Mouse (Mus musculus) gastrocnemius, adult 8-10 months (tissue): ENCODE measurements around the gene Cyp17a1. TPM values are rescaled to one million over a fixed set of nuclear protein-coding genes. Genes with fewer than 3 reads are reported as not detected.

ENCODE experiments used
- DNase-seq, 2 experiments: peaks; one replicate each; pipeline ENCODE4 v3.0.0; 2022; ENCODE audit warnings: low spot score in 2 of 2
- total RNA-seq, 4 experiments: library from RNA; stranded (reverse); gene quantifications; 2 replicates each; pipeline ENCODE4 v1.2.4; 2022

Gene Cyp17a1
- total RNA-seq = not detected

- no peak for DNase-seq
Measured at GRCm38 (mm10) chr19:46672766-46673418, at the start of gene Cyp17a1. Cyp17a1 (minus strand) TSS chr19:46673172.

- DNase-seq = no peak
Measured at GRCm38 (mm10) chr19:46718150-46718549, 45.2 kb upstream of the Cyp17a1 start.

GRCm38 (mm10) chr19:46715016-46715415 is 42.0 kb upstream of the Cyp17a1 start:
- DNase-seq = no peak

- no peak for DNase-seq
Measured at GRCm38 (mm10) chr19:46714234-46714633, 41.3 kb upstream of the Cyp17a1 start.

- DNase-seq = no peak
Measured at GRCm38 (mm10) chr19:46710614-46711013, 37.6 kb upstream of the Cyp17a1 start.

DNA sequence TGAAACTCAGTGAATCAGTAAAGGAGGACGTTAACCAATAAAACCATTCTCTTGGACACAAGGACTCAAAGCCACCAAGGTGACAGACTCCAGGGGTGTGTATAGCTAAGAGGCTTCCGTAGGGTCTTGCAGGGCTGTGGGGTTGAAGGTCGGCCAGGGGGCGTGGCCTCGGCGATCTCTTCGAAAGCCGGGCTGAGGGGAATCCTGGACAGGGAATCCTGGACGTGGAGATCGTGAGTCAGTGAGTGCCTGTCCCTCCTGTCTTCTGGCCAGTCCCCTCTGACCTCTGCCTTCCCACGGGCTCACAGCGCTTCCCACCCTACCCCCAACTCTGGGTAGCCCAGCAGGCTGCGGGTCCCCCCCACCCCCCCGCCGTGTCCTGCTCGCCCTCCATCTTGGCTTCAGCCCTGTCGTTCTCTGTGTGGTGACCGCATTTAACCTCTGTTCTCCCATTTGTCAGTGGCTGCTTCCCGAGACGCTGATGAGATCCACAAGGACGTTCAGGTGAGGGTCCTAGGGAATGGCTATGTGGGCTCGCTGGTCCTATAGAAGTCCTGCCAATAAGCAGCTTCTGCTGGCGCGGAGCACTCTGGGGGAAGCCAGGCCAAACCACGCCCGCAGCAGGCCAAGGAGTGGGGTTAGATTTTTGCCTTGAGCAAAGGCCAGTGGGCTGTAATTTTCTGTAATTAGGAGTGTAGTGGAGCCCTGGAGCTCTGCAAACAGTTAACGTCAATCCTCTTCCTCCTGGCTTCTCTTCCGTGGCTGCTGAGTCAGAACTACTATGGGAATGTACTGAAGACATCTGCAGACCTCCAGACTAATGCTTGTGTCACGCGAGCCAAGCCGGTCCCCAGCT is 34.6 kb upstream of the Cyp17a1 start, which contains the start of gene As3mt:
Gene As3mt, plus strand, starts transcription at position 163 of the 856 bp plus-strand sequence.
- peak; percentile 74 to 80 for DNase-seq

- DNase-seq = no peak
Measured at GRCm38 (mm10) chr19:46706540-46707295, 33.7 kb upstream of the Cyp17a1 start.

- no peak for DNase-seq
Measured at GRCm38 (mm10) chr19:46705779-46706495, 33.0 kb upstream of the Cyp17a1 start.

DNA sequence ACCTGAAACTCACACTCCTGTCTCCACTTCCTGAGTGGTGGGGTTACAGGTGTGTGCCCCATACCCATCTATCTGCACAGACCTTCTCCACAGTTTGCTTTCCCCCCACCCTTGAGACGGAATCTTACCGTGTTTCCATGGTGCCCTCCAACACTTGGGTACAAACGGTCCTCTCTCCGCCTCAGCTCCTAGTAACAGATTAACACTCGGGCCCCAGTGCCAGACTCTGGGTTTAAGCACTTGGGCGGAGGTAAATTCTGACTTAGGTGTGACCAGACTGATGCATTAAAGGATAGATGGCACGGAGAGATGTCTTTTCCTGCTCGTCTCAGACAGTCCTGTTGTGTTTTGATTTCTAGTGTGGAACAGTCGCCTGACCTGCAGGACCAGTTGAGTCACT is 28.2 kb upstream of the Cyp17a1 start:
- no peak for DNase-seq

DNA sequence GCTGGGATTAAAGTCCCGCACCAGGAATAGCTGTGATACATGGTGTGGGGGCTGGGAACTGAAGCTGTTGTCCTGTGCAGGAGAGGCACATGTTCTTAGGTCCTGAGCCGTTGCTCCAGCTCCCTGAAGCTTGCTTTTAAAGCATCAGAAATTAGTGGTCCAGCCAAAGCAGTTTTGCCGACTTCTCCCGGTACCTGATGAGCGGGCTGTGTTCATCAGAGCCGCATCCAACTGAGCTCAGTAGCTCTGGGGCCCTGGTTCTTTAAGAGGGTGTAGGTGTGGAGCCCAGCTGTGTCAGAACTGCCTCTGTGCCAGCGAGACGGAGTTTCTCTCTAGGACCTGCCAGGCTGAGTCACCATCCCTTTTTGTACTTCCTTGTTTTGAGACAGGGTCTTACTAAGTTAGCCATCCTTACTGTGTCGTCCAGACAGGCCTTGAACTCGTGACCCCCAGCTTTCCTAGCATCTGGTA is 26.1 kb upstream of the Cyp17a1 start:
- no peak for DNase-seq

DNA sequence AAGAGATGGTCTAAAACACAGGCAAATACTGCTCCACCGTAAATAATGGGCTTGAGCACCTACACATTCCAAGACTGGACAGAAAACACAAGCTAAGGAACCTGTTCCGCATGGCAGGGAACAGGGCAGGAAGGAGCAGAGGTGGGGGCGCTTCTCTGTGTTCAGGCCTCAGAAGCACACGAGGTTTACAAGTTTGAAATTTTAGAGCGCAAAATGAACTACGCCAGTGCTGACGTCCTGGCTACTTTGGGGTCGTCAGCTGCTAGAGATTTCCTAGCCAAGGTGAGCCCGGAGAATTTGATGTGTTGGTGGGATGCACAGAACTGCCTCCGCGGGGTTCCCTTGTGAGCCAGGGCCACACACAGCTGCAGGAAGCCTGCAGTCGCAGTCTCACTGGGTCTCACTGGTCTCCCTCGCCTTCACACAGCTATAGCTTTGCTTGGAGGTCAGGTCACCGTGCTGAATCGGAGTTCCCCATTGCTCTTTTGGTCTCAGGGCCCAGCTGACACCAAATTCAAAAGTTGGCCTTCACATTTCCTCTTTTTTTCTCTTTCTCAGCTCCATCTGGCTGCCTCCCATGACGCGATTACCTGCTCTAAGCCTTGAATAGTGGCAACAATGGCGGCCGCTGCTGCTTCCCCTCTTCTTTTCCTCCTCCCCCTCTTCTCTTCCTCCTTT is 25.0 kb upstream of the Cyp17a1 start:
- DNase-seq = no peak

GRCm38 (mm10) chr19:46696943-46697342 is 24.0 kb upstream of the Cyp17a1 start:
- DNase-seq = no peak

DNA sequence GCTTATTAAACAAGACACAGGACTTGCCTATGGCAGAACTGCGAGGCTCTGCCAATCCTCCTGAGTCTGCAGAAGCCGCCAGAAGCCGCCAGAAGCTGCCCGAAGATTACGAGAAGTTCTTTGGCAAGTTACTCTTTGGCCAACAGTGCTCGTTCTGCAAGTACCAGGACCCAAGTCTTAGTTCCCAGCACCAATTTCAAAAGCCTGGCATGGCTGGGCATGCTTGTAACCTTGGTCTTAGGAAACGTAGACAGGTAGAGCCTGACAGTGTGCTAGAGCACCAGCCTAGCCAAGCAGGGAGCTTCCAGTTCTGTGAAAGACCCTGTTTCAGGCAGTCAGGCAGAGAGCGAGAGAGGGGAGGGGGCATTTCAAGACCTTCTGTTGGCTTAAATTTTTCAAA is 23.5 kb upstream of the Cyp17a1 start:
- DNase-seq = no peak

- no peak for DNase-seq
Measured at GRCm38 (mm10) chr19:46693146-46693545, 20.2 kb upstream of the Cyp17a1 start.

DNA sequence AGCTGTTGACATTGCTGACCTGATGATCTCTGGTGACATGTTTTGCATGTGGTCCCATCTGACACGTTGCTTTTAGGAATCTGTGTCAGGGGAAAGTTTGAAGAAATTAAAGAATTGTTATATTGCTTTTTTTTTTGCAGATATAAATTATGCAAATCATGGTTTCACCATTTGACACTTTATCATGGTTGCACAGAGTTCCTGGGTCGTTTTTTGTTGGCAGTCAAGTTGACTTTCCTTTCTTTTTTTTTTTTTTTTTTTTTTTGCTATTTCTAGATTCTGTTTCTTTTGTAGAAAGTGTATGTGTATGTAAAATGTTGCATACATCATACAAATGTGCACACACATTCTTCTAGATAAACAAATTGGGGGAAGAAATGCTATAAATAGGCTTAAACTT is 18.1 kb upstream of the Cyp17a1 start:
- DNase-seq = no peak

GRCm38 (mm10) chr19:46690387-46690786 is 17.4 kb upstream of the Cyp17a1 start:
- DNase-seq = no peak

GRCm38 (mm10) chr19:46689460-46690372 is 16.7 kb upstream of the Cyp17a1 start, which contains the start of gene Borcs7:
Borcs7 (plus strand) TSS chr19:46689906.
- peak; percentile 68 to 74 for DNase-seq

GRCm38 (mm10) chr19:46679720-46680383 is 6.9 kb upstream of the Cyp17a1 start:
- DNase-seq = no peak

DNA sequence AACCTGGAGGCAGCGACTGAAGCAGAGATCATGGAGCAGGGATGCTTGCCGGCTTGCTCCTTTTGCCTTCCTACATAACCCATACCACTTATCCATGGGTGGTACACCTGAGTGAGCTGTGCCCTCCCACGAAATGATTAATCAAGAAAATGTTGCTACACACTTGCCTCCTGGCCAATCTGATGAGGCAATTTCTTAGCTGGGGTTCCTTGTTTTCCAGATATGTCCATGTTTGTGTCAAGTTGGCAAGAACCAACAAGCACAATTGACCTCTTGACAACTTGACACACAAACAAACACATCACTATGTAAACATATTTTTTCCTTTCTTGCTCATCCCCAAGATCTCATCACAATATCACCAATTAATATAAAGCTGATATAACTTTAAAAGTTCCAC is 2.7 kb upstream of the Cyp17a1 start:
- no peak for DNase-seq
